Mouse (Mus musculus) CH12.LX (cell line): ENCODE data around the gene Gm44511. TPM values are rescaled to one million over a fixed set of nuclear protein-coding genes. Genes with fewer than 3 reads are reported as not detected.
A peak's percentile ranks its signal among the peaks of the same experiment; 100 is the strongest.

Source experiments
- DNase-seq: peaks from one replicate; pipeline ENCODE4 v3.0.0-alpha.2; 2013; ENCODE audit errors: extremely low read depth
- H3K27ac ChIP-seq: 2 replicates; pipeline ENCODE4 v1.5.1; 2012; ENCODE audit warnings: low read depth, mild to moderate bottlenecking, control low read depth, moderate library complexity; ENCODE audit not compliant: insufficient read depth
- H3K27me3 ChIP-seq: replicated peaks from 2 replicates; pipeline ENCODE3; 2012; ENCODE audit warnings: inconsistent platforms
- H3K36me3 ChIP-seq, 2 experiments: replicated peaks in 1 of 2; 2 replicates each; pipeline versions ENCODE3 to v1.6.1; 2012; ENCODE audit warnings: inconsistent platforms in 1 of 2, low read length in 1 of 2, mild to moderate bottlenecking in 1 of 2, mixed read lengths in 1 of 2, moderate library complexity in 1 of 2; ENCODE audit not compliant: control insufficient read depth in 1 of 2, insufficient read depth in 1 of 2
- H3K4me1 ChIP-seq, 2 experiments: 2 replicates each; pipeline ENCODE4 v1.6.1; 2012; ENCODE audit warnings: inconsistent platforms in 1 of 2, moderate library complexity in 1 of 2; ENCODE audit not compliant: insufficient read depth in 2 of 2, control insufficient read depth in 1 of 2
- H3K4me2 ChIP-seq: 2 replicates; pipeline ENCODE4 v1.6.1; 2012; ENCODE audit warnings: low read depth, mild to moderate bottlenecking, control low read depth; ENCODE audit not compliant: poor library complexity, insufficient read depth, severe bottlenecking
- H3K4me3 ChIP-seq, 3 experiments: fragments of 150-350 bp in 1 of 3; sonication (generic) in 1 of 3; replicated peaks in 1 of 3; 2 replicates each; pipeline versions ENCODE3 to v1.5.1; 2011 to 2012; ENCODE audit warnings: low read depth in 2 of 3, low read length in 2 of 3, mild to moderate bottlenecking in 2 of 3, moderate library complexity in 2 of 3, control low read depth in 1 of 3, improper control_type of control experiment in 1 of 3, inconsistent platforms in 1 of 3, mixed read lengths in 1 of 3; ENCODE audit not compliant: poor library complexity in 1 of 3
- H3K79me2 ChIP-seq: replicated peaks from 2 replicates; pipeline ENCODE4 v1.6.1; 2012; ENCODE audit warnings: mild to moderate bottlenecking, moderate library complexity; ENCODE audit not compliant: control insufficient read depth, poor library complexity, insufficient read depth, severe bottlenecking; ENCODE audit errors: extremely low read depth
- H3K9ac ChIP-seq: 2 replicates; pipeline ENCODE4 v1.6.1; 2012; ENCODE audit warnings: low read depth, mild to moderate bottlenecking, control low read depth, moderate library complexity; ENCODE audit not compliant: insufficient read depth
- H3K9me3 ChIP-seq: replicated peaks from 2 replicates; pipeline ENCODE3; 2012; ENCODE audit warnings: low read length, inconsistent platforms, mixed read lengths
- MAZ ChIP-seq: IDR thresholded peaks from 2 replicates; pipeline ENCODE4 v1.6.1; 2012; ENCODE audit warnings: low read depth, mild to moderate bottlenecking, inconsistent platforms, low read length, improper control_type of control experiment, moderate library complexity
- MXI1 ChIP-seq: IDR thresholded peaks from 2 replicates; pipeline ENCODE4 v1.6.1; 2011; ENCODE audit warnings: mild to moderate bottlenecking, low read depth, low read length, improper control_type of control experiment
- NRF1 ChIP-seq: IDR thresholded peaks from 2 replicates; pipeline ENCODE4 v1.6.1; 2014; ENCODE audit warnings: low read depth, mild to moderate bottlenecking, inconsistent platforms, low read length, improper control_type of control experiment, moderate library complexity
- POLR2A ChIP-seq: IDR thresholded peaks from 2 replicates; pipeline ENCODE4 v1.6.1; 2011; ENCODE audit warnings: low read depth, mild to moderate bottlenecking, improper control_type of control experiment, low read length
- SIN3A ChIP-seq: IDR thresholded peaks from 2 replicates; pipeline ENCODE4 v1.6.1; 2012; ENCODE audit warnings: low read length, improper control_type of control experiment, inconsistent platforms
- SMC3 ChIP-seq: IDR thresholded peaks from 2 replicates; pipeline ENCODE4 v1.6.1; 2011; ENCODE audit warnings: low read depth, low read length, improper control_type of control experiment
- TBP ChIP-seq: conservative IDR thresholded peaks from 2 replicates; pipeline ENCODE4 v1.6.1; 2011; ENCODE audit warnings: low read depth, low read length, improper control_type of control experiment
- TCF12 ChIP-seq: IDR thresholded peaks from 2 replicates; pipeline ENCODE4 v1.6.1; 2014; ENCODE audit warnings: low read depth, mild to moderate bottlenecking, inconsistent platforms, low read length, improper control_type of control experiment
- UBTF ChIP-seq: IDR thresholded peaks from 2 replicates; pipeline ENCODE4 v1.6.1; 2012; ENCODE audit warnings: low read depth, mild to moderate bottlenecking, inconsistent platforms, low read length, improper control_type of control experiment, moderate library complexity
- USF2 ChIP-seq: conservative IDR thresholded peaks from 2 replicates; pipeline ENCODE4 v1.6.1; 2011; ENCODE audit warnings: low read depth, low read length, improper control_type of control experiment
- ZNF384 ChIP-seq: IDR thresholded peaks from 2 replicates; pipeline ENCODE4 v1.6.1; 2012; ENCODE audit warnings: low read depth, low read length, improper control_type of control experiment, inconsistent platforms
- dilution Hi-C: fragments of 300-500 bp; cut with MboI; formaldehyde crosslinking; loops from 2 replicates; pipeline ENCODE4 v1.14.3; 2020; ENCODE audit warnings: low sequenced_read_pairs; ENCODE audit not compliant: extremely low pct_unique_long_range_greater_than_20kb, extremely low pct_ligation_motif_present
- in situ Hi-C: fragments of 300-500 bp; cut with MboI; formaldehyde crosslinking; loops from 3 replicates; pipeline ENCODE4 v1.14.3; 2019; ENCODE audit warnings: low sequenced_read_pairs, low pct_ligation_motif_present, low pct_unique_long_range_greater_than_20kb, mixed read lengths
- polyA plus RNA-seq: library from polyadenylated mRNA; unstranded; fragments of >175 nt; gene quantifications from 2 replicates; pipeline ENCODE4 v1.2.1, GENCODE M21; 2012; ENCODE audit warnings: low read depth; ENCODE audit not compliant: insufficient read length
- total RNA-seq, 2 experiments: library from RNA; depleted of rRNA; stranded (reverse); fragments of 300-350 nt in 1 of 2; fragments of >200 nt in 1 of 2; gene quantifications; 2 replicates each; pipeline ENCODE4 v1.2.3; 2012 to 2014

Gene Gm44511
- total and polyA plus RNA-seq, 3 experiments, result not detected

- dilution Hi-C loops, result no loop called here
- H3K4me1 ChIP-seq, result peaks cover 7 to 29% of the 10 kb centered on the region in 2 experiments
- H3K9ac ChIP-seq, result no peak overlapping the region
- H3K79me2 ChIP-seq, result peaks cover 30% of the 10 kb centered on the region
- no peaks in the 10 kb centered on the region for H3K27me3 ChIP-seq
- H3K27ac ChIP-seq, result no peak overlapping the region
- TF ChIP-seq USF2 (no peak), SMC3 (no peak), MXI1 (no peak), ZNF384 (no peak), SIN3A (no peak), MAZ (no peak), POLR2A (no peak), TBP (no peak)
- TF ChIP-seq, all 38 proteins: peak for 0
- H3K9me3 ChIP-seq, result no peaks in the 10 kb centered on the region
- no peak overlapping the region for H3K4me3 ChIP-seq
- DNase-seq, result no peak
- no peak overlapping the region for H3K4me2 ChIP-seq
- in situ Hi-C loops, result no loop called here
- peaks cover 14 to 27% of the 10 kb centered on the region in 2 experiments for H3K36me3 ChIP-seq
These were observed 31.9 kb upstream of the Gm44511 start for GRCm38 (mm10) chr6:128857976-128858375.

GRCm38 (mm10) chr6:128856250-128856649 is 30.1 kb upstream of the Gm44511 start:
- H3K4me1 ChIP-seq, result peaks cover 20 to 43% of the 10 kb centered on the region in 2 experiments
- no peak overlapping the region for H3K27ac ChIP-seq
- no peaks in the 10 kb centered on the region for H3K9me3 ChIP-seq
- no peaks in the 10 kb centered on the region for H3K27me3 ChIP-seq
- H3K79me2 ChIP-seq, result peaks cover 44% of the 10 kb centered on the region
- dilution Hi-C loops, result no loop called here
- no peak overlapping the region for H3K4me3 ChIP-seq
- TF ChIP-seq NRF1, result no peak
- TF ChIP-seq, all 38 proteins: peak for 0
- Histone ChIP-seq H3K9ac (no peak overlapping the region), H3K36me3 (peaks cover 14 to 36% of the 10 kb centered on the region in 2 experiments), H3K4me2 (no peak overlapping the region)
- no peak for DNase-seq
- in situ Hi-C loops, result no loop called here

DNA sequence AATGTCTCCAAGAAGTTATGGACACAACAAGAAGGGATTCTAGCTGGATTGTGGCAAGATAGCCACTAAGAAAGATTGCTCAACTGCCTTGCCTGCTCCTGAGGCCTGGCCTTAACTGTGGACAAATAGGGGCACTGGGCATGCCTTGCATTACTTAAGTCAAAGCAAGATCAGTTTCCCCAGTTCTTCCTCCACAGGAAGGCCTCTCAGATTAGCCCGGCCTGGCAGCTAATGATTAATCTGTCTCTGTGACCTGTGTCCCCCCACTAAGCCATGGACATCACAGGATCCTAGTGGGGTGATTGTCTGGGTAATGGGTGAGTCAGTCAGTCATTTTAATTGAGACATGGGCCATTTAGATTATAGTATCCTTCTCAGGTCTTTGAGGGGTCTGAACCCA is 29.4 kb upstream of the Gm44511 start:
- peaks cover 20 to 49% of the 10 kb centered on the region in 2 experiments for H3K4me1 ChIP-seq
- peaks cover 47% of the 10 kb centered on the region for H3K79me2 ChIP-seq
- TF ChIP-seq UBTF, result no peak
- TF ChIP-seq ZNF384, result no peak
- TF ChIP-seq TCF12, result no peak
- TF ChIP-seq, all 38 proteins: peak for 0
- Histone ChIP-seq H3K36me3 (peaks cover 14 to 41% of the 10 kb centered on the region in 2 experiments), H3K27me3 (no peaks in the 10 kb centered on the region), H3K4me2 (no peak overlapping the region), H3K9me3 (no peaks in the 10 kb centered on the region), H3K9ac (no peak overlapping the region), H3K27ac (peak overlapping the region; percentile 21; the same call in 1 of the 2 replicates), H3K4me3 (no peak overlapping the region)
- dilution Hi-C loops (no loop called here), in situ Hi-C loops (no loop called here)
- no peak for DNase-seq
